Mouse (Mus musculus) kidney, adult 2 months (tissue): ENCODE results near the gene Rnf121.

Source experiments
- CTCF ChIP-seq: fragments of 200-500 bp; conservative IDR thresholded peaks from 2 replicates; pipeline ENCODE4 v1.5.1; 2011; ENCODE audit warnings: low read depth, mild to moderate bottlenecking, control low read depth, low read length, moderate library complexity, mixed read lengths; ENCODE audit not compliant: insufficient read depth, insufficient read length
- POLR2A ChIP-seq: fragments of 200-500 bp; IDR thresholded peaks from one replicate; pipeline ENCODE4 v1.6.1; 2011; ENCODE audit warnings: low read depth, low read length, control low read depth

DNA sequence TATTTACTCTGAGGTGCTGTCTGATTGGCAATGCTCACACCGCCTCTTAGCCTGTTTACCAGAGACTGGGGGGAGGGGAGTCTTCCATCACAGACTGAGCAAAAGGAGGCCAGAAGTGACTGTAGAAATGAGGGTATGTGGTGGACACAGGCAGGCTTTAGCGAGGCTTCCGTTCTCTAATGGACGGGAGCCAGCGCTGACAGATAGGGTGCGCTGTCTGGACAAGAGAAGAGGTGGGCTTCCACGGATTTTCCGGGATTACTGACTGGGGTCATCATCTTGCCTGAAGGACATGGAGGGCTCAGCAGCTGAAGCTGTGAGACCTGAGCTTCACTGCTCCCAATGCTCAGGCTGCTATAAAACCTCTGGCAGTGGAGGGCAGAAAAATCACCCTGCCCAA, 37.0 kb upstream of the Rnf121 start:
- TF ChIP-seq POLR2A, result no peak
- no peak for TF ChIP-seq CTCF
